Mouse (Mus musculus): ENCODE results near the gene Wbp4.

DNA sequence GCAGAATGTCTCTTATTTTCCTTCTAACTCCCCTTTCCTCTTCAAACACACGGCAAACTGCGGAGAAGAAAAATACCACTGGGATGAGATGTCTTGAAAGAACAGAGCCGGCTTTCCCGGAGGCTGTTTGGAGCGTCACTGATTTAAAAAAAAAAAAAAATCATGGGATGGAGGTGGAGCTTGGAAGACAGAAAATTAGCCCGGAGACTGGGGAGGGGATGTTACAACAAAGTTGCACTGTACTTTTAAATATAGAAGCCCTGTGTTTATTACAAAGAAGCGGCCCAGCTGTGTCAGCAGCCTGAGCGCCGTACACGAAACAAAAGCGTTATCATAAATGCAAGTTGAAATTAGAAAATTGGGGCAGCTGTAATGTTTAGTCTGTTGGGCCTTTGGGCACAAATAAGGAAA is 936 bp upstream of the Wbp4 start:
- no peak for TF ChIP-seq CTCF (IDR thresholded peaks at IDR 0.05; ENCODE audit: low read depth, low read length)
- no peak for TF ChIP-seq POLR2AphosphoS5 (IDR thresholded peaks at IDR 0.05; ENCODE audit: insufficient replicate concordance, low read depth, low read length)
- no peak for TF ChIP-seq TAL1 (conservative IDR thresholded peaks at IDR 0.05; ENCODE audit: low read depth, low read length)
- no peak for TF ChIP-seq GATA1 (IDR thresholded peaks at IDR 0.05; ENCODE audit: borderline replicate concordance, low read length)
